Mouse (Mus musculus): ENCODE measurements around the gene Dennd2a. TPM values are rescaled to one million over a fixed set of nuclear protein-coding genes. Genes with fewer than 3 reads are reported as not detected.

Gene Dennd2a
- polyA plus RNA-seq, 1 experiment from 2014 or later = 33.4 TPM

DNA sequence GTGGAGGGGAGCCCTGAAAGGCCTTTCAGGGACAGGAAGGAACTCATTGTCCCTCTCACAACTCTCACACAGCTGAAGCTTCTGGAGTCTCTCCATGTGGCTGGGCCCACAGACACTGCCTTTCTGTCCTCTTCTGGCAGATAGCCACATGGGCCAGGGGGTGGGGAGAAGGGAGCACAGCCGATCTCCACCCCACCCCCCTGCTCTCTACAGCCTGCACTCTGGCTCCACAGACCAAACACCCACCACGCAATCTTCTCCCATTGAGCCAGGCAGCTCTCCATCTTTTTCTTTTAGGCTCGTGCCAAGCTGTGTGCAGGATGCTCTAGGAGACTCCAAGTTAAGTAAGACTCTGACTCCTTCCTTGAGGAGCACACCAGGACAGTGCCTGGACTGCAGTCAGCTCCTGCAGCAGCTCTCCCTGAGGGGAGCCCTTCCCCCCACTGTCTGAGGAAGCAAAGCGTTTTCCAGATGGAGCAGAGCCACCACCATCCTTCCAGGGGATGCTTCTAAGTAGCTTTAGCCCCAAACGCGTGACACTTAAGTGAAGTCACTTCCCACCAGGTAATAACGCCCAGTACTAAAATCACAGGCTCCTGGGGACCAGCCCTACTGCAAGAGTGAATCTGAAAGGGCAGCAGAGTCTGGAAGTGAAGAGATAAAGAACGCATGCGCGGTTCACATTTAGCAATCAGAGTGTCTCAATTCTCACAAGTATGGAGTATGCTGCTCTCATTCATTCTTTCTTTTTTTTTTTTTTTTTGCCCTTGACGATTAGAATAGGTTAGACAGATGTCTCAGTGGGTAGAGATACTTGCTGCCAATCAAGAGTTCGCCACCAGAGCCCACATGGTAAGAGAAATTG lies 28.8 kb downstream of the Dennd2a start:
- no peak for DNase-seq (ENCODE audit: extremely low spot score, low spot score)
- H3K4me3 ChIP-seq = no peak overlapping the region
- WGBS = 46% methylated on average over 12 of the region's 12 CpGs

DNA sequence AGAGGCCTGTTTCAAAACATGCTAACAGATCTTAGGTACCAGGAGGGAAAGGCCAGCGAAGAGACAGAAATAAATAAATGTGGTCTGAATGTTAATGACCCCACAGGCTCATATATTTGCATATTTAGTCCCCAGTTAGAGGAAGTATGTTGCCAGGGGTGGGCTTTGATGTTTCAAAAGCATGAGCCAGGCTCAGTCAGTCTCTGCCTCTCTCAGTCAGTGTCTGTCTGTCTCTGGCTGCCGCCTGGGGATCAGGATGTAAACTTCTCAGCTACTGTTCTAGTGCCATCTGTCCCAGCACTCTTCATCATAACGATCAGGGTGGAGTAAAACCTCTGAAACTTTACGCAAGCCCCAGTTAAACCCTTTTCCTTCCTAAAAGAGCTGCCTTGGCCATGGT lies 29.9 kb downstream of the Dennd2a start:
- H3K9me3 ChIP-seq = no peaks in the 10 kb centered on the region
- no peak overlapping the region for H3K27ac ChIP-seq
- H3K4me3 ChIP-seq = no peak overlapping the region
- no peak for DNase-seq (ENCODE audit: extremely low spot score, low spot score)
- 88% methylated on average over 4 of the region's 4 CpGs for WGBS
- peaks cover 42% of the 10 kb centered on the region for H3K36me3 ChIP-seq (replicated peaks)
- peaks cover 21% of the 10 kb centered on the region for H3K4me1 ChIP-seq
- H3K27me3 ChIP-seq (ENCODE audit: poor library complexity, severe bottlenecking) = no peaks in the 10 kb centered on the region

More for the DNA sequence above, 28.8 kb downstream of the Dennd2a start:
- Histone ChIP-seq H3K4me1 (peaks cover 21% of the 10 kb centered on the region), H3K27me3 (ENCODE audit: poor library complexity, severe bottlenecking) (no peaks in the 10 kb centered on the region), H3K27ac (peak overlapping the region; percentile 68), H3K36me3 (replicated peaks) (peaks cover 42% of the 10 kb centered on the region), H3K9me3 (peaks cover 1% of the 10 kb centered on the region; the same call in 1 of the 2 replicates)

DNA sequence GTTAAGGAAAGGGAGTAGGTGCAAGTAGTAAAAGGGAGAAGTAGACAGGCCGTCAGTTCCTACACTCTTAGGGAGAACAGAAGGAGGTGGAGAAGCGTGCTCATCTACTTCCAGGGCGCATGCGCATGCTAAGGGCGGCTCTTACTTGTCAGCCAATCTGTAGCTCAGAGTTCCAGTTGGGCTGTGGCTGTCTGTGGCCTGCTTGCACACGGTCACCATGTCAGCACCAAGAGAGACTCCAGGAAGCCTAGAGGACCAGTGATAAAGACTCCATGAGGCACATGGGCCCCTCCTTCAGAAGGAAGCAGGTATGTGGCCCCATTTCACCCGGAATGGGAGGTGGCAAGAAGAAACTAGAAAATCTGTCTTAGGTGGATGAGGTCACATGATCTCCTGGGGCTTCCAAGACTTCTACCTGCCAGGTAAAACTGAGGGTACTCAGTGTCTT lies 30.3 kb downstream of the Dennd2a start:
- Histone ChIP-seq H3K4me1 (peaks cover 21% of the 10 kb centered on the region), H3K9me3 (no peaks in the 10 kb centered on the region), H3K27ac (no peak overlapping the region), H3K4me3 (no peak overlapping the region), H3K27me3 (ENCODE audit: poor library complexity, severe bottlenecking) (no peaks in the 10 kb centered on the region), H3K36me3 (replicated peaks) (peaks cover 43% of the 10 kb centered on the region)
- DNase-seq (ENCODE audit: extremely low spot score, low spot score) = no peak
- 88% methylated on average over 7 of the region's 7 CpGs for WGBS

DNA sequence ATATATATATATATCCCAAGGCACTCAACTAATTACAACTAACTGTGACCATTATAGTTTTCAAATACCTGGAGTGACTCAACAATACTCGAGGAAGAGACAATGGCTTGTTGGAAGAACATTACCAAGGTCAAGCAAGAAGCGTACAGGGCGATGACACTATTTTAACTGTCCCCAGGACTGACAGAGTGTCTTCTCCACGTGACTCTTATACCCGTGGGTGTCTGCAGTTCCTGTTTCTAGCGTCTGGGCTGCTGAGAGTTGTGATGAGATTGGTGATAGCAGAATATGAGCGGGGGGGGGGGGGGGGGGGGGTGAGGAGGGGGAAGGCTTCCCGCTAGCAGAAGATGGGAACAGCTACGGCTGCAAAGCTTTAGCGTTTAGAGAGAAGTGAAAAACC lies 30.9 kb downstream of the Dennd2a start:
- Histone ChIP-seq H3K27me3 (ENCODE audit: poor library complexity, severe bottlenecking) (no peaks in the 10 kb centered on the region), H3K9me3 (no peaks in the 10 kb centered on the region), H3K36me3 (replicated peaks) (peaks cover 49% of the 10 kb centered on the region), H3K4me3 (no peak overlapping the region), H3K27ac (no peak overlapping the region), H3K4me1 (peaks cover 21% of the 10 kb centered on the region)
- WGBS = 90% methylated on average over 9 of the region's 10 CpGs
- DNase-seq (ENCODE audit: extremely low spot score, low spot score) = no peak

DNA sequence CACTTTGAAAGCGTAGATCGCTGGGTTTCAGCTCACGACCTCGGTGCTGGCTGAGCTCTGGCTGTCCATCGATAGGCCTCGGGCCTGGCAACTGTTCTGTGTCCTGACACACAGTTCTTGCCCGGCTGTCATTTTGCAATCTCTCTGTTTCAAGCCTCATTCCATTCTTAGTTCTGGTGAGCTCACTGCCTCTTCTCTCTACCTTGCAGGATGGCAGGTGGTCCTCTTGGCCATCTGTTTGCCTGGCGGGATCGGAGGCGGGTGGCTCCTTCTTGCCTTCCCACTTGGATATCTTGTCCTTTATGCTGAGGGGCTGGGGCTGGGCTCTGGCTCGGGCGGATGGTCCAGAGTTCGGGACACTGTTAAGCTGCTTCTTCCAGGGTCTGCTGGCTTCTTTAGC lies 34.5 kb downstream of the Dennd2a start:
- H3K36me3 ChIP-seq (replicated peaks) = peaks cover 85% of the 10 kb centered on the region
- H3K27ac ChIP-seq = no peak overlapping the region
- peaks cover 8% of the 10 kb centered on the region for H3K4me1 ChIP-seq
- DNase-seq (ENCODE audit: extremely low spot score, low spot score) = no peak
- peaks cover 11% of the 10 kb centered on the region; the same call in 1 of the 2 replicates for H3K9me3 ChIP-seq
- 94% methylated on average over 13 of the region's 13 CpGs for WGBS
- H3K4me3 ChIP-seq = no peak overlapping the region
- H3K27me3 ChIP-seq (ENCODE audit: poor library complexity, severe bottlenecking) = no peaks in the 10 kb centered on the region

DNA sequence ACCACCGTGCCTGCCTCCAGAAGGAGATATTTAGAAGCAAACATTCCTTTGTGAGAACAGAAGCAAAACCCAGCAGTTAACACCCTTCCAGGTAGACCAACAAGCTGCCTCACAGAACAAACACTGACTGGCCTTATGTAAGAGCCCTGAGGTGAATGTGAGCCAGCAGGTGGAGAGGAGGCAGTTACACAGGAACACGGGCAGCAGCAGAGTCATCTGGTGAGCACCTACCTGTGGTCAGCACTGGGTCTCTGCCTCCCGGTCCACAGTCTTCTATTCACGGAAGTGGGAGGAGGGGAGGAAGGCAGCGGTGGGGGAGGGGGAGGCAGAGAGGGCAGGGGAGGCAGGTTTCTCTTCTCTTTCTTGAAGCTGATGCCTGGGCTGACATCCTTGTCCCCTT lies 35.2 kb downstream of the Dennd2a start:
- no peak overlapping the region for H3K27ac ChIP-seq
- peaks cover 91% of the 10 kb centered on the region for H3K36me3 ChIP-seq (replicated peaks)
- H3K4me1 ChIP-seq = peaks cover under 1% of the 10 kb centered on the region; the same call in 1 of the 2 replicates
- no peaks in the 10 kb centered on the region for H3K27me3 ChIP-seq (ENCODE audit: poor library complexity, severe bottlenecking)
- no peak overlapping the region for H3K4me3 ChIP-seq
- H3K9me3 ChIP-seq = peaks cover 11% of the 10 kb centered on the region; the same call in 1 of the 2 replicates
- WGBS = 84% methylated on average over 5 of the region's 5 CpGs
- no peak for DNase-seq (ENCODE audit: extremely low spot score, low spot score)

DNA sequence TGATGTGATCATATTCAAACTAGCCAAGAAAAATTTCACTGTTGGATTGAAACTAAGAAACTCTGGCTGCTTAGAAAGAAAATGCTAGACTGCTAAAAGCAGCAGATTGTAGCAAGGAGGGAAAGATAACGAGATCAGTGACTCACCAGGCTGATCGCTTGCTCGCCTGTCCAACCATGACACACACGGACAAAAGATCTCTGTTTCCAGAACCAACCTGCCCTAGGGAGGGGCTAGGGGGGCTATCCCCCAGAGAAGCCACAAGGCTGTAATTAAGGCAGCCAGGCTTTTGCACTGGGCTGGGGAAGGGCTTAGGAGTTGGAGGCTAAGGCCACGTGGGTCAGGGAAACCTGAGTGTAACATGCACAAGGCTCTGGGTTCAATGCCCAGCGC lies 41.9 kb downstream of the Dennd2a start:
- WGBS = 20% methylated on average over 6 of the region's 6 CpGs

DNA sequence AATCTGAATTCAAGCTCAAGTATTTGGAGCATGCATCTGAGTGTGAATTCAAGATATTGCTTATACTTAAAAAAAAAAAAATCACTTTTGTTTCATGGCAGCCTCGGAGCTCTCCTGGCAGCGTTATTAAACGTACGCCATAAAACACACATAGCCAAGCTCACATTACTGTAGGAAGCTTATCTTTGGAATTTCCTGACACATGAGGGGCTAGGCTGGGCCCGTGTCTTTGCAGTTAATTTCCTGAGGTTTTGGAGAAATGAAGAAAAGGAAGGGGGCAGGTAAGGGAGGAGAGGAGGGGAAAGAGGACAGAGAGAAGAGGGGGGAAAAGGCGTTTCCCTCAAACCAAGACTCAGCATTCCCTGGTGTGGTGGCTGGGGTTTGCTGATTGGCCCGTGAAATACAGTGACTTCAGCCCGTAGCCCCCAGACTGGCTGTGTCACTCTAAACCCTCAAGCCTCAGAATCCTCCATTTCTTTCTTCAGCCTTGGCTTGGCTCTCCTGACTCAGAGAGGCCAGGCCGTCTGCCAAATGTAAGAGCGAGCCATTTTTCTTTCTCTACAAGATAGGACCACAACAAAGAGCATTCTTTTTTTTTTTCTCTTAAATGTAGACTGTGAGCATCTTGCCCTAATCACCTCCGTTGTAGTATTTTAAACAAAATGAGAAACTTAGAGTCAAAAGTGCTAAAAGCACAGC lies 42.5 kb downstream of the Dennd2a start:
- peaks cover 17% of the 10 kb centered on the region for H3K4me1 ChIP-seq
- WGBS = 67% methylated on average over 11 of the region's 11 CpGs
- no peak overlapping the region for H3K4me3 ChIP-seq
- H3K27ac ChIP-seq = peak overlapping the region; percentile 63; the same call in 1 of the 2 replicates
- DNase-seq (ENCODE audit: extremely low spot score, low spot score) = no peak
- H3K27me3 ChIP-seq (ENCODE audit: poor library complexity, severe bottlenecking) = no peaks in the 10 kb centered on the region
- peaks cover 61% of the 10 kb centered on the region for H3K36me3 ChIP-seq (replicated peaks)
- peaks cover 5% of the 10 kb centered on the region; the same call in 1 of the 2 replicates for H3K9me3 ChIP-seq

More for the DNA sequence above, 41.9 kb downstream of the Dennd2a start:
- H3K36me3 ChIP-seq (replicated peaks) = peaks cover 67% of the 10 kb centered on the region
- H3K4me1 ChIP-seq = peaks cover 17% of the 10 kb centered on the region
- peak overlapping the region; percentile 63 for H3K27ac ChIP-seq
- H3K4me3 ChIP-seq = no peak overlapping the region
- peaks cover 10% of the 10 kb centered on the region; the same call in 1 of the 2 replicates for H3K9me3 ChIP-seq
- H3K27me3 ChIP-seq (ENCODE audit: poor library complexity, severe bottlenecking) = no peaks in the 10 kb centered on the region
- no peak for DNase-seq (ENCODE audit: extremely low spot score, low spot score)

DNA sequence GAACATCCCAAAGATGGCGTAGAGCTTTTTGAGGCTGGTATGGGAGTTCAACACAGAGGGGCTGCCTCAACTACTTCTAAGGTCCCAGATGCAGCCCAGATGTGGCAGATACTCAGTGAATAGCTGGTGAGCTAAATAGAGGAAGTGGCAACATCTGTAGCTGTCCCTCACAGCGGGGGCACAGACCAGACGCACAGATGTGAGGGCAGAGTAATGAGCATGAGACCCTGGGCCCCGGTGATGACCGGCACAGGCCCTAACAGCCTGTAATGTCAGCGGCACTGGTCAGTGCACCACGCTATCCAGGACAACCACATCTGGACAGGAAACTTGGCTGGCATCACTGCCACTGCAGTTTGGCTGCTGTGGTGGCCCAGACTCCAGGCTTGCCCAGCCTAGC lies 54.2 kb downstream of the Dennd2a start:
- WGBS = 93% methylated on average over 7 of the region's 7 CpGs

DNA sequence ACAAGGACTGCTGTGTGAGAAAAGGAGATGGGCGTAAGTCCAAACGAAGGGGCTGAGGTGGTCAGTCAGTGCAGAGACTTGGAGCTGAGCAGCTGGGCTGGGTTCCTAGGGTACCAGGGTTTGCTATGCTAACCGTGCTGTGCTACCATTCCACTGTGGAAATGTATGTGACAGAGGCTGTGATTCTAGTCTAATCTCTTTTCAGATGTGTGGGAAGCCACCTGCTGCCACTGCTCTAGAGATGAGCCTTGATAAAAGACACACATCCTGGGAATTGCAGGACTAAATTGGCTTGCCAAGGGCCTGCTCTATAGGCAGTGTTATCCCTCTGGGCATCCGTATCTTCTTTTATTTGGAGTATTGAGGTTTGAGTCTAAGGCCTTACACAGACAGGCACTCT lies 60.5 kb downstream of the Dennd2a start:
- 92% methylated on average over 4 of the region's 4 CpGs for WGBS
- Histone ChIP-seq H3K4me1 (no peaks in the 10 kb centered on the region), H3K9me3 (no peaks in the 10 kb centered on the region), H3K4me3 (no peak overlapping the region), H3K27ac (no peak overlapping the region), H3K36me3 (replicated peaks) (peaks cover 84% of the 10 kb centered on the region), H3K27me3 (ENCODE audit: poor library complexity, severe bottlenecking) (no peaks in the 10 kb centered on the region)
- DNase-seq (ENCODE audit: extremely low spot score, low spot score) = no peak

More for the DNA sequence above, 54.2 kb downstream of the Dennd2a start:
- Histone ChIP-seq H3K4me3 (no peak overlapping the region), H3K27ac (no peak overlapping the region), H3K27me3 (ENCODE audit: poor library complexity, severe bottlenecking) (no peaks in the 10 kb centered on the region), H3K36me3 (replicated peaks) (peaks cover 93% of the 10 kb centered on the region), H3K4me1 (no peaks in the 10 kb centered on the region), H3K9me3 (no peaks in the 10 kb centered on the region)
- no peak for DNase-seq (ENCODE audit: extremely low spot score, low spot score)

DNA sequence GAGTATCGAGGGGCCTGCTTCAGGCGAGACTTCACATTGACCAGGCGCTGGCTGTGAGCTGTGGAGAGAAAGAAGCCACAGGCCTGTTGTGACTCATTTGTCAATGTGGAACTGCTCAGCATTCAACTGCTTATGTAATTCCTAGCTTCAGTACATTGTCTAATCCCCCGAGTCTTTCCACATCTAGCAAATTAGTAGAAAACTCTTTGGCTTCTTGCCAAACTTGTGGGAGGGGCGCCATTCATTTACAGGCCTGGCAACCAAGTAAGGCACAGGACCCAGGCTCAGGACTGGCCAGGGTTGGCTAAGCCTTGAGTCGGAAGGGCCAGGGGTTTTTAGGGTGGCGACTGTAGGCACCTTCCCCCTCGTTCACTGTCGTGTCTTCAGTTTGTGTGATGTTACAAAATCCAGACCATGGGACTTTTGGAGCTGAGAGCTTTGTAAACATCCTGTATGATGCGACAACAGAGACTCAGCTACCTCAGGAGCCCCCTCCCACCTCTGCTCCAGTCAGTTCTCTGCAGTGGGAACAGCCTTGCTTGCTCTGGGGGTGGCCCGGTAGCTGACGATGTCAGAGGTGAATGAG lies 64.4 kb downstream of the Dennd2a start:
- H3K27me3 ChIP-seq (ENCODE audit: poor library complexity, severe bottlenecking) = no peaks in the 10 kb centered on the region
- DNase-seq (ENCODE audit: extremely low spot score, low spot score) = no peak
- H3K36me3 ChIP-seq (replicated peaks) = peaks cover 91% of the 10 kb centered on the region
- no peak overlapping the region for H3K27ac ChIP-seq
- no peaks in the 10 kb centered on the region for H3K9me3 ChIP-seq
- 92% methylated on average over 12 of the region's 12 CpGs for WGBS
- H3K4me3 ChIP-seq = no peak overlapping the region
- peaks cover 5% of the 10 kb centered on the region; the same call in 1 of the 2 replicates for H3K4me1 ChIP-seq

DNA sequence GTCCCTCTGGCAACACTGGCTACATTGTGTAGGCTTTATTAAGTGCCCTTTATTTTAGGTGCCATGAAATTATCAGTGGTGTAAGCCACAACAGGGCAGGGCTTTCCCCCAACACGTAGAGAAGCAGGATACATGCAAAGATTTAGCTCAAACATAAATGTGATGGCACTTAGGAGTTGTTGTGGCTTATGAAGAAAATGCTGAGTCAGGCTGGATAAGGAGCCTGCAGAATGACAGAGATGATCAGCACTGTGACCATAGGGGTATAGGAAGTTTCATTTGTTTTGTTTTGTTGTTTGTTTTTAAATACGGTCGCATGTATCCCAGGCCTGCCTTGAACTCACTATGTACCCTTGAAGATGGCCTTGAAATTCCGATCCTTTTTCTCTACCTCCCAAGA lies 65.5 kb downstream of the Dennd2a start:
- H3K27ac ChIP-seq = no peak overlapping the region
- H3K4me3 ChIP-seq = no peak overlapping the region
- peaks cover 5% of the 10 kb centered on the region; the same call in 1 of the 2 replicates for H3K4me1 ChIP-seq
- no peak for DNase-seq (ENCODE audit: extremely low spot score, low spot score)
- H3K27me3 ChIP-seq (ENCODE audit: poor library complexity, severe bottlenecking) = no peaks in the 10 kb centered on the region
- WGBS = 94% methylated on average over 4 of the region's 4 CpGs
- no peaks in the 10 kb centered on the region for H3K9me3 ChIP-seq
- H3K36me3 ChIP-seq (replicated peaks) = peaks cover 98% of the 10 kb centered on the region
